In genomic region chr2:52423611-52424247, GRCm38 (mm10) we compare ENCODE assay signal across 8 mouse cellular contexts. TPM values are rescaled to one million over a fixed set of nuclear protein-coding genes. Genes with fewer than 3 reads are reported as not detected.
DNase-seq lines count a peak whose midpoint lies in the region; ATAC-seq and TF ChIP-seq lines count a peak whose summit lies in the region.

No protein-coding gene starts in this region.

- no peak for TF ChIP-seq POLR2A in ES-Bruce4 (IDR thresholded peaks at IDR 0.05; ENCODE audit: insufficient read depth, low read length)

- H3K9me3 ChIP-seq in heart, embryonic 10.5 days: no peaks in the 10 kb centered on the region
- H3K9me3 ChIP-seq in ES-Bruce4 (replicated peaks; ENCODE audit: control insufficient read depth, insufficient read depth, low read length, poor library complexity, severe bottlenecking): no peaks in the 10 kb centered on the region
- H3K9me3 ChIP-seq in forebrain, postnatal 0 days (ENCODE audit: low read length): no peaks in the 10 kb centered on the region
- H3K9me3 ChIP-seq in limb, embryonic 15.5 days: no peaks in the 10 kb centered on the region
- H3K9me3 ChIP-seq in stomach, postnatal 0 days (ENCODE audit: control insufficient read depth, low read length): no peaks in the 10 kb centered on the region

- peak overlapping the region; percentile 98 for H3K4me3 ChIP-seq in heart, embryonic 10.5 days
- H3K4me3 ChIP-seq in ES-Bruce4 (ENCODE audit: low read depth, low read length): peak overlapping the region; percentile 83
- peak overlapping the region; percentile 96 for H3K4me3 ChIP-seq in forebrain, postnatal 0 days (ENCODE audit: low read depth, low read length)
- peak overlapping the region; percentile 96 for H3K4me3 ChIP-seq in limb, embryonic 15.5 days
- peak overlapping the region; percentile 98 for H3K4me3 ChIP-seq in stomach, postnatal 0 days (ENCODE audit: low read depth, low read length)

- no peaks in the 10 kb centered on the region for H3K36me3 ChIP-seq in heart, embryonic 10.5 days
- H3K36me3 ChIP-seq in ES-Bruce4 (ENCODE audit: control insufficient read depth, insufficient read depth, low read length, poor library complexity, severe bottlenecking): no peaks in the 10 kb centered on the region
- H3K36me3 ChIP-seq in forebrain, postnatal 0 days (ENCODE audit: insufficient read depth): no peaks in the 10 kb centered on the region
- H3K36me3 ChIP-seq in limb, embryonic 15.5 days: no peaks in the 10 kb centered on the region
- H3K36me3 ChIP-seq in stomach, postnatal 0 days (ENCODE audit: control insufficient read depth, insufficient read depth, low read length): no peaks in the 10 kb centered on the region

- WGBS in heart, embryonic 10.5 days: 3% methylated on average over 16 of the region's 16 CpGs
- WGBS in forebrain, postnatal 0 days: 2% methylated on average over 16 of the region's 16 CpGs
- under 1% methylated on average over 16 of the region's 16 CpGs for WGBS in limb, embryonic 15.5 days
- 3% methylated on average over 16 of the region's 16 CpGs for WGBS in stomach, postnatal 0 days

- DNase-seq in heart, embryonic 10.5 days (ENCODE audit: low spot score): no peak
- DNase-seq in heart, postnatal 10 days: no peak
- peak; percentile 44 for DNase-seq in forebrain, postnatal 0 days
- no peak for DNase-seq in stomach, postnatal 0 days (ENCODE audit: low spot score)
- no peak for DNase-seq in right cerebral cortex, postnatal 25 days
- DNase-seq in frontal cortex, postnatal 10 days (ENCODE audit: low spot score in 2 of 2): no peak

- no peak for TF ChIP-seq CTCF in ES-Bruce4 (IDR thresholded peaks at IDR 0.05; ENCODE audit: low read depth, low read length)
- TF ChIP-seq CTCF in forebrain, postnatal 0 days (IDR thresholded peaks at IDR 0.05; ENCODE audit: low read depth): no peak
- TF ChIP-seq CTCF in stomach, postnatal 0 days (IDR thresholded peaks at IDR 0.05; ENCODE audit: low read depth): no peak

- intact Hi-C loops in heart, postnatal 10 days (cut with DNase I): loop anchor here (2.0 to 5.0 kb wide), 2 partner anchors 155 to 169 kb away; no protein-coding TSS in a partner anchor

- H3K4me1 ChIP-seq in heart, embryonic 10.5 days: peaks cover 49% of the 10 kb centered on the region
- peaks cover 4% of the 10 kb centered on the region for H3K4me1 ChIP-seq in ES-Bruce4 (ENCODE audit: control insufficient read depth, insufficient read depth, low read length)
- peaks cover 25% of the 10 kb centered on the region for H3K4me1 ChIP-seq in forebrain, postnatal 0 days (ENCODE audit: insufficient read depth)
- H3K4me1 ChIP-seq in limb, embryonic 15.5 days: peaks cover 24% of the 10 kb centered on the region
- 0 out of 2 replicates have a peak, but pooled peaks cover 2% of the 10 kb centered on the region for H3K4me1 ChIP-seq in stomach, postnatal 0 days (replicated peaks; ENCODE audit: control insufficient read depth, insufficient read depth)

- H3K27ac ChIP-seq in heart, embryonic 10.5 days: peak overlapping the region; percentile 99
- H3K27ac ChIP-seq in ES-Bruce4 (ENCODE audit: insufficient read depth, low read length): no peak overlapping the region
- no peak overlapping the region for H3K27ac ChIP-seq in forebrain, postnatal 0 days (ENCODE audit: low read depth, low read length)
- no peak overlapping the region for H3K27ac ChIP-seq in limb, embryonic 15.5 days
- H3K27ac ChIP-seq in stomach, postnatal 0 days (replicated peaks): peak overlapping the region; percentile 88; the same call in 1 of the 2 replicates

- no peak for ATAC-seq in forebrain, postnatal 0 days
- no peak for ATAC-seq in limb, embryonic 15.5 days (ENCODE audit: insufficient number of reproducible peaks, low FRiP score, low TSS enrichment, low read depth)
- ATAC-seq in stomach, postnatal 0 days (ENCODE audit: low FRiP score, low TSS enrichment): no peak

- H3K27me3 ChIP-seq in heart, embryonic 10.5 days (ENCODE audit: insufficient read depth, poor library complexity, severe bottlenecking): no peaks in the 10 kb centered on the region
- H3K27me3 ChIP-seq in ES-Bruce4 (ENCODE audit: control insufficient read depth, insufficient read depth, low read length, poor library complexity, severe bottlenecking): no peaks in the 10 kb centered on the region
- H3K27me3 ChIP-seq in forebrain, postnatal 0 days (ENCODE audit: insufficient read depth, low read length): no peaks in the 10 kb centered on the region
- no peaks in the 10 kb centered on the region for H3K27me3 ChIP-seq in limb, embryonic 15.5 days
- no peaks in the 10 kb centered on the region for H3K27me3 ChIP-seq in stomach, postnatal 0 days (ENCODE audit: control insufficient read depth, insufficient read depth, low read length)

- H3K9ac ChIP-seq in ES-Bruce4 (ENCODE audit: low read depth, poor library complexity, severe bottlenecking): peak overlapping the region; percentile 95
- H3K9ac ChIP-seq in forebrain, postnatal 0 days: peak overlapping the region; percentile 96
- peak overlapping the region; percentile 94 for H3K9ac ChIP-seq in limb, embryonic 15.5 days
- H3K9ac ChIP-seq in stomach, postnatal 0 days (ENCODE audit: low read length): peak overlapping the region; percentile 93

- TF ChIP-seq EP300 in ES-Bruce4 (IDR thresholded peaks at IDR 0.05; ENCODE audit: insufficient read depth, low read depth, low read length): no peak
- no peak for TF ChIP-seq EP300 in stomach, postnatal 0 days (optimal IDR thresholded peaks at IDR 0.05)

- peak overlapping the region; percentile 52 for H3K4me2 ChIP-seq in forebrain, postnatal 0 days (ENCODE audit: low read depth)
- peak overlapping the region; percentile 74 for H3K4me2 ChIP-seq in limb, embryonic 15.5 days
- peak overlapping the region; percentile 66 for H3K4me2 ChIP-seq in stomach, postnatal 0 days (replicated peaks; ENCODE audit: low read depth)

RNA-seq across cellular contexts. Expression of gene Arl5a, which starts 1.0 kb away (rescaled TPM):
- 62.9 and 72.8 TPM in 2 replicates for polyA plus RNA-seq in heart, embryonic 10.5 days (2016; fragmentation: Nextera tagmentation; extraction: Ambion mirVana)
- total RNA-seq in heart, postnatal 10 days (2021): 10 to 100 TPM; 45.3 to 48.8 TPM
- polyA plus RNA-seq in ES-Bruce4 (2011; ENCODE audit: insufficient read depth, insufficient read length, low read depth, missing spikeins): 48.4 and 53.1 TPM in 2 replicates
- total RNA-seq in forebrain, postnatal 0 days (2014; rRNA removed): 75.6 and 87.0 TPM in 2 replicates
- polyA plus RNA-seq in forebrain, postnatal 0 days (2015; fragmentation: Nextera tagmentation; extraction: Ambion mirVana): 27.1 and 31.0 TPM in 2 replicates
- 35.6 and 42.3 TPM in 2 replicates for polyA plus RNA-seq in limb, embryonic 15.5 days (2015; fragmentation: Nextera tagmentation; extraction: Ambion mirVana)
- polyA plus RNA-seq in stomach, postnatal 0 days (2015; fragmentation: Nextera tagmentation; extraction: Ambion mirVana): 17.8 and 17.9 TPM in 2 replicates

RNA-seq across cellular contexts. Expression of gene Neb, which starts 45.5 kb away (rescaled TPM):
- 0.75 and 1.7 TPM in 2 replicates for polyA plus RNA-seq in heart, embryonic 10.5 days (2016; fragmentation: Nextera tagmentation; extraction: Ambion mirVana)
- total RNA-seq in heart, postnatal 10 days (2021): 1 to 10 TPM; 2.1 to 5.1 TPM
- polyA plus RNA-seq in ES-Bruce4 (2011; ENCODE audit: insufficient read depth, insufficient read length, low read depth, missing spikeins): 1.5 TPM in 2 replicates
- total RNA-seq in forebrain, postnatal 0 days (2014; rRNA removed): 4.2 and 8.5 TPM in 2 replicates
- polyA plus RNA-seq in forebrain, postnatal 0 days (2015; fragmentation: Nextera tagmentation; extraction: Ambion mirVana): 3.1 and 5.0 TPM in 2 replicates
- polyA plus RNA-seq in limb, embryonic 15.5 days (2015; fragmentation: Nextera tagmentation; extraction: Ambion mirVana): 99.9 and 271 TPM in 2 replicates
- polyA plus RNA-seq in stomach, postnatal 0 days (2015; fragmentation: Nextera tagmentation; extraction: Ambion mirVana): 1.2 and 1.3 TPM in 2 replicates

Comparison
In these comparisons a context has a peak if more than half of its experiments do, and no peak if none do; other contexts are left out.
1. H3K27ac ChIP-seq: peak in heart, embryonic 10.5 days (single experiment) and stomach, postnatal 0 days (single experiment); none in ES-Bruce4 (single experiment), forebrain, postnatal 0 days (single experiment) and limb, embryonic 15.5 days (single experiment).
2. RNA of gene Neb, which starts 45.5 kb away (polyA plus RNA-seq): 99.9 to 271 TPM in limb, embryonic 15.5 days; 3.1 to 5.0 TPM in forebrain, postnatal 0 days, 1.5 TPM in ES-Bruce4, 1.2 to 1.3 TPM in stomach, postnatal 0 days and 0.75 to 1.7 TPM in heart, embryonic 10.5 days; every median in the first group is over 10 times any median in the second.
3. Peak in every context shown above with its lines, with median percentiles within 50 percentile points of each other: H3K4me3 ChIP-seq, H3K9ac ChIP-seq and H3K4me2 ChIP-seq.